Mouse (Mus musculus) E14TG2a.4 (cell line): ENCODE results near the gene Prr12.

Experiments used
- CTCF ChIP-seq: conservative IDR thresholded peaks from 2 replicates; pipeline ENCODE4 v1.5.1; 2014; ENCODE audit warnings: low read length
- NANOG ChIP-seq: IDR thresholded peaks from 2 replicates; pipeline ENCODE4 v1.6.1; 2014; ENCODE audit warnings: borderline replicate concordance, low read length, mixed read lengths
- POU5F1 ChIP-seq: IDR thresholded peaks from 2 replicates; pipeline ENCODE4 v1.6.1; 2014; ENCODE audit warnings: low read length, borderline replicate concordance

DNA sequence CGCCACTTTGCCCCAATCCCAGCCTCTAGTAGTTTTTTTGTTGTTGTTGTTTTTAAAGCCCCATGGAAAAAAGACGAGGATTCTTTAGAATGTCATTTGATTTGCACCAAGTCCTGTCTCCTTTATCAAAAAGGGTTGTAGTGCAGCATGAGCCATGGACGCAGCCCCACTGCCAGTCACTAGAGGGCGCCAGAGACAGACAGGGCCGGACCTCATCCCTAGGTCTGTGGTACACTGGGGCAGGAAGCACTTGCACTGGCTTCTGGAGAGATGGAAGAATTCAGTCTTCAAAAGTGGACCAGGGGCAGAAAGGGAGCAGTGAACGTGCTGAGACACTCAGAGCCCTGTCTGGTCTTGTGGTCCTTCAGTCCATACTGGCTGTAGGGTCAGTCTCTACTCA, 69.6 kb downstream of the Prr12 start:
- TF ChIP-seq CTCF (peak; percentile 99), NANOG (no peak), POU5F1 (no peak)
